Mouse (Mus musculus) adrenal gland, postnatal 10 days (tissue): ENCODE measurements around the gene Sgcd. TPM values are rescaled to one million over a fixed set of nuclear protein-coding genes. Genes with fewer than 3 reads are reported as not detected.

Experiments used
- DNase-seq: peaks from one replicate; pipeline ENCODE4 v3.0.0; 2021; ENCODE audit warnings: mixed read lengths
- total RNA-seq, 2 experiments: library from RNA; stranded (reverse); gene quantifications; 2 replicates each; pipeline ENCODE4 v1.2.3; 2021

The Sgcd gene
- total RNA-seq, 2 experiments from 2014 or later = 14.8 to 17.3 TPM

GRCm38 (mm10) chr11:47130432-47130831 is 858.3 kb downstream of the Sgcd start:
- DNase-seq = no peak

GRCm38 (mm10) chr11:47129992-47130391 is 858.8 kb downstream of the Sgcd start:
- no peak for DNase-seq

GRCm38 (mm10) chr11:47129166-47129565 is 859.6 kb downstream of the Sgcd start:
- DNase-seq = no peak

GRCm38 (mm10) chr11:47128331-47128730 is 860.4 kb downstream of the Sgcd start:
- no peak for DNase-seq

- no peak for DNase-seq
Measured at GRCm38 (mm10) chr11:47120874-47121273, 867.9 kb downstream of the Sgcd start.

- no peak for DNase-seq
Measured at GRCm38 (mm10) chr11:47117896-47118295, 870.9 kb downstream of the Sgcd start.

- DNase-seq = no peak
Measured at GRCm38 (mm10) chr11:47114366-47114765, 874.4 kb downstream of the Sgcd start.

- DNase-seq = no peak
Measured at GRCm38 (mm10) chr11:47113081-47113480, 875.7 kb downstream of the Sgcd start.

- peak; percentile 3 for DNase-seq
Measured at GRCm38 (mm10) chr11:47110314-47110713, 878.5 kb downstream of the Sgcd start.

- no peak for DNase-seq
Measured at GRCm38 (mm10) chr11:47107661-47108060, 881.1 kb downstream of the Sgcd start.

GRCm38 (mm10) chr11:47093296-47093912 is 895.4 kb downstream of the Sgcd start:
- DNase-seq = no peak

GRCm38 (mm10) chr11:47082517-47082916 is 906.3 kb downstream of the Sgcd start:
- no peak for DNase-seq

- no peak for DNase-seq
Measured at GRCm38 (mm10) chr11:47073538-47073937, 915.2 kb downstream of the Sgcd start.

- DNase-seq = no peak
Measured at GRCm38 (mm10) chr11:47071161-47071560, 917.6 kb downstream of the Sgcd start.

- DNase-seq = no peak
Measured at GRCm38 (mm10) chr11:47069769-47070384, 918.9 kb downstream of the Sgcd start.

GRCm38 (mm10) chr11:47063690-47064089 is 925.1 kb downstream of the Sgcd start:
- no peak for DNase-seq

- no peak for DNase-seq
Measured at GRCm38 (mm10) chr11:47050390-47050789, 938.4 kb downstream of the Sgcd start.

- DNase-seq = no peak
Measured at GRCm38 (mm10) chr11:47049756-47050155, 939.0 kb downstream of the Sgcd start.

- no peak for DNase-seq
Measured at GRCm38 (mm10) chr11:47032318-47032717, 956.5 kb downstream of the Sgcd start.

GRCm38 (mm10) chr11:47020874-47021273 is 967.9 kb downstream of the Sgcd start:
- DNase-seq = peak; percentile 35

- peak; percentile 3 for DNase-seq
Measured at GRCm38 (mm10) chr11:47018139-47018538, 970.6 kb downstream of the Sgcd start.

GRCm38 (mm10) chr11:47015683-47016082 is 973.1 kb downstream of the Sgcd start:
- DNase-seq = no peak

- no peak for DNase-seq
Measured at GRCm38 (mm10) chr11:47014278-47014677, 974.5 kb downstream of the Sgcd start.

- DNase-seq = no peak
Measured at GRCm38 (mm10) chr11:47010166-47010565, 978.6 kb downstream of the Sgcd start.
